Mouse (Mus musculus) forebrain, embryonic 16.5 days (tissue): ENCODE results near the gene Myo1c. TPM values are rescaled to one million over a fixed set of nuclear protein-coding genes. Genes with fewer than 3 reads are reported as not detected.

ENCODE experiments used
- ATAC-seq: fragments of 200-750 bp; cut with Nextera tagmentation; 2 replicates; pipeline ENCODE4 v1.8.0; 2017; ENCODE audit warnings: mild to moderate bottlenecking, moderate library complexity
- H3K27ac ChIP-seq: fragments of 300-500 bp; sonication (generic); 2 replicates; pipeline ENCODE4 v1.5.1; 2014; ENCODE audit warnings: low read length, control low read depth
- H3K27me3 ChIP-seq: fragments of 300-500 bp; sonication (generic); replicated peaks from 2 replicates; pipeline ENCODE4 v1.6.1; 2014; ENCODE audit warnings: low read length; ENCODE audit not compliant: control insufficient read depth, insufficient read depth
- H3K36me3 ChIP-seq: fragments of 300-500 bp; sonication (generic); 2 replicates; pipeline ENCODE4 v1.6.1; 2014; ENCODE audit not compliant: control insufficient read depth, insufficient read depth
- H3K4me1 ChIP-seq: fragments of 300-500 bp; sonication (generic); replicated peaks from 2 replicates; pipeline ENCODE4 v1.6.1; 2014; ENCODE audit warnings: low read length; ENCODE audit not compliant: control insufficient read depth, insufficient read depth
- H3K4me2 ChIP-seq: fragments of 300-500 bp; sonication (generic); 2 replicates; pipeline ENCODE4 v1.6.1; 2014; ENCODE audit warnings: mild to moderate bottlenecking, low read length, control low read depth
- H3K4me3 ChIP-seq: fragments of 300-500 bp; sonication (generic); replicated peaks from 2 replicates; pipeline ENCODE4 v1.5.1; 2014; ENCODE audit warnings: mild to moderate bottlenecking, low read length, control low read depth
- H3K9ac ChIP-seq: fragments of 300-500 bp; sonication (generic); replicated peaks from 2 replicates; pipeline ENCODE4 v1.6.1; 2014; ENCODE audit warnings: low read depth, low read length, control low read depth
- H3K9me3 ChIP-seq: fragments of 300-500 bp; sonication (generic); 2 replicates; pipeline ENCODE4 v1.6.1; 2016; ENCODE audit warnings: low read length; ENCODE audit not compliant: control insufficient read depth
- WGBS: fragments of 180-500 bp; shearing (Covaris S2); extraction: QIAGEN DNeasy Blood & Tissue Kit; methylation state at CpG from one replicate; pipeline ENCODE4 v1.1.7; 2014; 5-methylcytosine and 5-hydroxymethylcytosine counted together
- polyA plus RNA-seq: library from polyadenylated mRNA; unstranded; fragments of >200 nt; fragmentation: Nextera tagmentation; extraction: Ambion mirVana; gene quantifications from 2 replicates; pipeline ENCODE4 v1.2.1, GENCODE M21; 2015

The Myo1c gene
- polyA plus RNA-seq, 1 experiment from 2014 or later = 11.9 TPM

DNA sequence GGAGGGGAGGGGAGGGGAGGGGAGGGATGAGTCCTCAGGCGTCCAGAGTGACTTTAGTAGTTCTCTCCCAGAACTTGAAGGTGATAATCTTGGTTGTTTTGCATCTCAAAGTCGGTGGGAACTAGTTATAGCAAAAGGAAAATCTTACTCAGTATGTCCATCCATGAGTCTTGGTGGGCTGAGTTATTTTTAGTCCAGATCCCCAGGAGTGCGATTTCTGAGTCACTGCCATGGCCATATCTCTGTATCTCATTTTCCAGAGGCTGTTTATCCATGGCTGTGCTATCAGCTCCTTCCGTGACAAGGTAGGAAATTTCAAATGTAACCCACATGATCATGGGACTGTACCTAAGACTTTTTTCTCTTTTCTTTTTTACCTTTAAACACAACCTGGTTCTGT lies 72.0 kb downstream of the Myo1c start:
- H3K27ac ChIP-seq = no peak overlapping the region
- no peak overlapping the region for H3K4me2 ChIP-seq
- WGBS = 61% methylated on average over 4 of the region's 4 CpGs
- no peaks in the 10 kb centered on the region for H3K4me1 ChIP-seq
- no peaks in the 10 kb centered on the region for H3K36me3 ChIP-seq
- H3K9ac ChIP-seq = no peak overlapping the region
- no peak overlapping the region for H3K4me3 ChIP-seq
- no peaks in the 10 kb centered on the region; the same call in 1 of the 2 replicates for H3K9me3 ChIP-seq
- no peak for ATAC-seq
- H3K27me3 ChIP-seq = no peaks in the 10 kb centered on the region

Other genes starting within 250 kb of the Myo1c start
- gene Serpinf1, start 227.8 kb upstream of the Myo1c start, polyA plus RNA-seq = 24.3 and 44.3 TPM in 2 replicates
- gene Serpinf2, start 210.9 kb upstream of the Myo1c start, polyA plus RNA-seq = not detected in 2 replicates
- 9.2 and 10.0 TPM in 2 replicates for gene Wdr81, start 195.8 kb upstream of the Myo1c start, polyA plus RNA-seq
- gene Tlcd2, start 188.8 kb upstream of the Myo1c start, polyA plus RNA-seq = 1.4 and 1.6 TPM in 2 replicates
- gene Prpf8, start 163.7 kb upstream of the Myo1c start, polyA plus RNA-seq = 54.8 and 58.5 TPM in 2 replicates
- gene Rilp, start 140.4 kb upstream of the Myo1c start, polyA plus RNA-seq = 1.2 and 1.3 TPM in 2 replicates
- 3.6 and 4.2 TPM in 2 replicates for gene Scarf1, start 137.0 kb upstream of the Myo1c start, polyA plus RNA-seq
- gene Slc43a2, start 118.8 kb upstream of the Myo1c start, polyA plus RNA-seq = 12.5 and 16.4 TPM in 2 replicates
- gene Pitpna, start 62.4 kb upstream of the Myo1c start, polyA plus RNA-seq = 86.1 and 90.2 TPM in 2 replicates
- gene Inpp5k, start 19.5 kb upstream of the Myo1c start, polyA plus RNA-seq = 54.4 and 59.3 TPM in 2 replicates
- gene Crk, start 28.8 kb downstream of the Myo1c start, polyA plus RNA-seq = 130 and 142 TPM in 2 replicates
- 1,407 and 1,506 TPM in 2 replicates for gene Ywhae, start 82.4 kb downstream of the Myo1c start, polyA plus RNA-seq
- gene Doc2b, start 145.5 kb downstream of the Myo1c start, polyA plus RNA-seq = 2.3 and 3.0 TPM in 2 replicates